Mouse (Mus musculus) heart, embryonic 12.5 days (tissue): ENCODE measurements at regions not wholly inside any gene's neighbourhood (a gene's known extent, or its start where the extent isn't known, plus 50 kb on each side); places are given as distances from the start of the nearest gene placed in this dataset.

Experiments
- ATAC-seq: fragments of 200-750 bp; cut with Nextera tagmentation; 2 replicates; pipeline ENCODE4 v1.8.0; 2017; ENCODE audit warnings: moderate TSS enrichment, moderate library complexity; ENCODE audit not compliant: insufficient number of reproducible peaks, low FRiP score
- H3K27ac ChIP-seq: fragments of 300-500 bp; sonication (generic); 2 replicates; pipeline ENCODE4 v1.5.1; 2016; ENCODE audit warnings: mild to moderate bottlenecking, moderate library complexity; ENCODE audit not compliant: poor library complexity, severe bottlenecking
- H3K27me3 ChIP-seq: fragments of 300-500 bp; sonication (generic); replicated peaks from 2 replicates; pipeline ENCODE4 v1.6.1; 2016; ENCODE audit warnings: mild to moderate bottlenecking, moderate library complexity
- H3K36me3 ChIP-seq: fragments of 300-500 bp; sonication (generic); 2 replicates; pipeline ENCODE4 v1.6.1; 2016; ENCODE audit warnings: mild to moderate bottlenecking, moderate library complexity
- H3K4me1 ChIP-seq: fragments of 300-500 bp; sonication (generic); replicated peaks from 2 replicates; pipeline ENCODE4 v1.6.1; 2016; ENCODE audit warnings: mild to moderate bottlenecking
- H3K4me2 ChIP-seq: fragments of 300-500 bp; sonication (generic); 2 replicates; pipeline ENCODE4 v1.6.1; 2016; ENCODE audit warnings: mild to moderate bottlenecking, moderate library complexity
- H3K4me3 ChIP-seq: fragments of 300-500 bp; sonication (generic); 2 replicates; pipeline ENCODE4 v1.5.1; 2016; ENCODE audit warnings: mild to moderate bottlenecking
- H3K9ac ChIP-seq: fragments of 300-500 bp; sonication (generic); 2 replicates; pipeline ENCODE4 v1.6.1; 2016; ENCODE audit warnings: mild to moderate bottlenecking, moderate library complexity
- H3K9me3 ChIP-seq: fragments of 300-500 bp; sonication (generic); replicated peaks from 2 replicates; pipeline ENCODE4 v1.6.1; 2016; ENCODE audit warnings: mild to moderate bottlenecking, moderate library complexity
- WGBS: fragments of 180-500 bp; shearing (Covaris S2); methylation state at CpG from one replicate; pipeline ENCODE4 v1.1.7; 2016; 5-methylcytosine and 5-hydroxymethylcytosine counted together

DNA sequence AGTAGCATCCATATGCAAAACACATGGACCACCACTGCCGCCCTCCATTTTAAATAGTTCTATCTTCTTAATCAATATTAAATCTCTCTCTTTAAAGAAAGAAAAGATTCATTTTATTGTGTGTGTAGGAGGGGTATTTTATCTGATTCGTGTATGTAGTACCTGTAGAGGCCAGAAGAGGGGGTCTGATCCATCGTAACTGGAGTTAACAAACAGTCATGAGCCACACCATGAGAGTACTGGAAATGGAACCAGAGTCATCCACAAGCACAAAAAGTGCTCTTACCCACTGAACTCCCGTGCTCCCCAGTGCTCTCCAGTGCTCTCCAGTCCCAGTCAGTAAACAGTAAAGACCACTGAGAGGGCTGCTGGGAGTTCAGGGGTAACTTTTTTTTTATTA, 374.4 kb downstream of the Nuf2 start:
- Histone ChIP-seq H3K4me3 (no peak overlapping the region), H3K9me3 (no peaks in the 10 kb centered on the region), H3K36me3 (no peaks in the 10 kb centered on the region), H3K27ac (no peak overlapping the region), H3K9ac (no peak overlapping the region), H3K4me2 (no peak overlapping the region), H3K4me1 (peaks cover 6% of the 10 kb centered on the region), H3K27me3 (no peaks in the 10 kb centered on the region)
- 80% methylated on average over 4 of the region's 4 CpGs for WGBS
- ATAC-seq: no peak

DNA sequence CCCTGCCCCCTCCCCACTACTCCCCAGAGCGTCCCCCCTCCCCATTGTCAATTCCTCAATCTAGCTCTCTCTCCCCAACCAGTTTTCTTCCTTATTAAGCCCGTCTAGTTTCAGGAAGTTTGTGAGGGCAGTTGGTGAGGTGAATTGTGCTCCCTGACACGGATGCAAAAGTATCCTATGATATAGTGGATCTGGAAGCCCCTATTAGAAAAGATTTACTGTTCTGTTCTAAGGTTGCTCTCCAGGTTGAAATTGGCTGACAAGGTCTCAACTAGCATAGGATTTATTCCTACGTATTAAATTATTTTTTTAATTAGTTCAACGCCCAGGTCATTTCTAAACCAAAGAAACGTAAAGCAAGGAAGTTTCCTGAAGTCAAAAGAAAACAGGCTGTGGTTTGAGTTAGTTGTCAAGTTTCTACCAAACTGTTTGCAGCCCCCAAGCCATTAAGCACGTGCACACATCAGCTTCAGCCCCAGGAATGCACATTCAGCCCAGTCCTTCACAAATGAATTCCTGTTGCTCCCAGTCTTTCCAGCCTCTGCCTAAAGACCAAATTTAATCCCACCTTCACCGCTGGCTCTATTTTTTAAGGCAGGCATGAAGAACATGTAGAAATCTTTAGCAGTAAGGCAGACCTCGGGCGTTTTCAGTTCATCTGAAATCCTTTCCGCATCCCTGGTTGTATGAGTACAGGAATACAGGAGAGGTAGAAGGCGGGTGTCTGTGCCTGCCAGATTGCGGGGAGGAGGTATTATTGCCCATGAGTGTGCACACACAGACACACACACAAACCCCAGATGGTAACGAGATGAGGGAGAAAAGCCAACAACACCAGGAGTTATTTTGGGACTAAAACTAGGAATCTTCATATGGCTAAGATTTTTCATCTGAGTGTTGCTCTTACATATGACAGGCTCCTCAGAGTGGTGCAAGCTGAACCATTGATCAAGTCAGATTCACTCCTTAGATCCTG, 375.5 kb downstream of the Nuf2 start:
- H3K27ac ChIP-seq: no peak overlapping the region
- peaks cover 4% of the 10 kb centered on the region for H3K4me1 ChIP-seq
- no peaks in the 10 kb centered on the region for H3K9me3 ChIP-seq
- no peaks in the 10 kb centered on the region for H3K27me3 ChIP-seq
- H3K4me3 ChIP-seq: no peak overlapping the region
- 70% methylated on average over 14 of the region's 14 CpGs for WGBS
- no peak overlapping the region for H3K4me2 ChIP-seq
- ATAC-seq: no peak
- H3K36me3 ChIP-seq: no peaks in the 10 kb centered on the region
- H3K9ac ChIP-seq: no peak overlapping the region

DNA sequence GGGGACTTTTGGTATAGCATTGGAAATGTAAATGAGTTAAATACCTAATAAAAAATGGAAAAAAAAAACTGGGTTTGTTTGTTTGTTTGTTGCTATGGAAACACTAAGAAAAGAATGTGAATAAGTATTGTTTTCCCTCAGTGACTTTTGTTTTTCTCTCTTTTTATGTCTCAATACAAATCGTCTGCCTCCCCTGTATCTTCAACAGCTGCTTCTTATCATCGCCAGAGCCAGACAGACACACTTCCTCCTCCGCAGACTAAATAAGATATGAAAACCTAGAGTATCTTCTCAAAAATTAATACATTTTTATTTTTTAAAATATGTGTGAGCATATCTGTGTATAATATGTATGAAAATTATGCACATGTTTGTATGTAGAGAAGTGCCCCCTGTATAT, 389.0 kb downstream of the Nuf2 start:
- Histone ChIP-seq H3K9me3 (no peaks in the 10 kb centered on the region), H3K9ac (no peak overlapping the region)

DNA sequence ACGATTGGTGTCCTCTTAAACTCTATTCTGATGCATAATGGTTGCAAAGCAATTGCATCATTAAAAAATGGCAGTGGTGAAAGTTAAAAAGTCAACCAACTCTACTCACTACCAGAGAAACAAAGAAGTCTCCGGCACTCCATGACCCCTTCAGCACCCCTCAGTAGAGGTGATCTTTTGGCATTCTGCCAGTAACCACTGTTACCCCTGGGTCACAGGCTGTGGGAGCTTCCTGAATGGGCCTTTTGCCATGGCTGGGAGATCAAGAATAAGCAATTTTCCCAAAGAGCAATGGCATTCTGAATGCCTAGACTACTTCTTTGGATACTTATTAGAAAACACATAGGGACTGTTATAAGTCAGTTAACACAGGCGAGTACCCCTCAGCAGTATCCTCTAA, 391.2 kb downstream of the Nuf2 start:
- Histone ChIP-seq H3K27ac (no peak overlapping the region), H3K9me3 (no peaks in the 10 kb centered on the region), H3K36me3 (no peaks in the 10 kb centered on the region), H3K4me1 (peaks cover 6% of the 10 kb centered on the region; the same call in 1 of the 2 replicates), H3K27me3 (no peaks in the 10 kb centered on the region), H3K9ac (no peak overlapping the region), H3K4me3 (no peak overlapping the region), H3K4me2 (no peak overlapping the region)
- ATAC-seq: no peak
- 74% methylated on average over 3 of the region's 3 CpGs for WGBS

More for the DNA sequence above, 389.0 kb downstream of the Nuf2 start:
- WGBS: 66% methylated on average over 3 of the region's 3 CpGs
- Histone ChIP-seq H3K27me3 (no peaks in the 10 kb centered on the region), H3K4me2 (no peak overlapping the region), H3K27ac (no peak overlapping the region), H3K4me1 (peaks cover 6% of the 10 kb centered on the region; the same call in 1 of the 2 replicates), H3K36me3 (no peaks in the 10 kb centered on the region), H3K4me3 (no peak overlapping the region)
- ATAC-seq: no peak

DNA sequence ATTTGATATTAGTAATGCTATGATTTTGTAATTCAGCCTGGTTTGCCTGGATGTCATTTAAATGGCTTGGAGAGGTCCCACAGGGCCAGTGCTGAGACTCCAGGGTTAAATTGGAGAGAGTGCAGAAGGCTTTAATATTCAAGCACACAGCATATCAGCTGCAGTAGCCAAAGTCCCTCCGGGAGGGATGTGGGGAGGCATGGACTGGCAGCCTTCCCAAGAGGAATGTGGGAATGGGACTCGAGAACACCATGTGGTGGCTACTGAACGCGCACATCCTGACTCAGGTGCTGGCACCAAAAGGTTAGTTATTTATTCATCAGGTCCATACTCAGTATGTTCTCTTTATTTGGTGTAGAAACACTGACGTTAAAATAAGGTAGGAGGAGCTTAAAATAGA, 391.8 kb downstream of the Nuf2 start:
- H3K36me3 ChIP-seq: no peaks in the 10 kb centered on the region
- H3K9me3 ChIP-seq: no peaks in the 10 kb centered on the region
- H3K4me3 ChIP-seq: no peak overlapping the region
- H3K4me2 ChIP-seq: no peak overlapping the region
- no peak for ATAC-seq
- no peak overlapping the region for H3K9ac ChIP-seq
- no peaks in the 10 kb centered on the region for H3K27me3 ChIP-seq
- H3K27ac ChIP-seq: no peak overlapping the region
- WGBS: 73% methylated on average over 5 of the region's 5 CpGs
- H3K4me1 ChIP-seq: peaks cover 6% of the 10 kb centered on the region; the same call in 1 of the 2 replicates

DNA sequence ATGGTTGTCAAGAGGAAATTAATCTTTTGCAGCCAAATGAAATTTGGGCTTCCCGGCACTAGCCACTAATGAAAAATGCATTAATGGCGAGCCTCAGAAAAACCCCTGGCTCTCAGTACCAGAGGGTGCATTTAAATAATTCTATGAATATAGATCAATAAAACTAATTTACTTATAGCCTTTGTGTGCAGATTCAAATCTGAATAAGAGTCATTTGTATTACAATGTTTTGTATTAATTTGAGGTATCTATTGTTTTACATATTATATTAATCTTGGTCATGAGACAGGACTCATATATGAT, 392.1 kb downstream of the Nuf2 start:
- ATAC-seq: no peak
- Histone ChIP-seq H3K9me3 (no peaks in the 10 kb centered on the region), H3K4me1 (peaks cover 6% of the 10 kb centered on the region; the same call in 1 of the 2 replicates), H3K4me3 (no peak overlapping the region), H3K4me2 (no peak overlapping the region), H3K36me3 (no peaks in the 10 kb centered on the region), H3K9ac (no peak overlapping the region), H3K27me3 (no peaks in the 10 kb centered on the region), H3K27ac (no peak overlapping the region)
- 78% methylated on average over 2 of the region's 2 CpGs for WGBS

DNA sequence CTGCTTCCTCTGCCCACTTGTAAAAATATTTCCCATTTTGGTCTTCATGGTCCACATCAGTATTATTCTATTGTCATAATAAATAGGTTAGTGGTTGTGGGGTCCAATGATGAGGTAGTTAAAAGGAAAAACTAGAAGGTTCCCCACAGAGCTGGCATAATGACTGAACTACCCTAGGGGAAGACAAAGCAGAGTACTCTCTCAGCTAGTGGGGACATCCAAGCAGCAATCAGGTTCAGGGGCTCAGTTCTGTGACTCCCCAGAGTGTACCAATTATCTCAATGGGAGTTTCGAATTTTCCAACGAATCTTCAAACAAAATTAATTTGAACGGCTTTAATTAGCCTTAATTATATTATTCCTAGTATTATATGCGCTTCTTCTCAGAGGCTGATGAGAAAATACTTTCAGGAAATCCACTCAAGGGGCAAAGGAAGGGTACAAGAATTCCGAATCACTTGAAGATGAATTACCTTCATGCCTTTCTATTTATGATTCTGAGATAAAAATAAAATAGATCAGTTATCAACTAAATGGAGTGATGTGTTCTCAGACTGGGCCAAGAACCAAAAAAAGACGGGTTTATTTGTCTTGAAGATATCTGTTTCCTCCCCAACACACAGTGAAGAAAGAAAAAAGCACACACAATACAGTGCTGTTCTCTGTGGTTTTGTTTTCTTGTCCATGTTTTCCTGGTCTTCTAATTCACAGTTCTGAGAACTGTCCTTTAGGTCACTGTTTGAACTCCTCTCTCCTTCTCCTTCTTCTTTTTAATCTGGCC, 392.7 kb downstream of the Nuf2 start:
- Histone ChIP-seq H3K36me3 (no peaks in the 10 kb centered on the region), H3K4me1 (peaks cover 6% of the 10 kb centered on the region; the same call in 1 of the 2 replicates), H3K4me3 (no peak overlapping the region), H3K4me2 (no peak overlapping the region), H3K27ac (no peak overlapping the region), H3K9me3 (no peaks in the 10 kb centered on the region), H3K9ac (no peak overlapping the region), H3K27me3 (no peaks in the 10 kb centered on the region)
- no peak for ATAC-seq
- WGBS: 64% methylated on average over 6 of the region's 6 CpGs

DNA sequence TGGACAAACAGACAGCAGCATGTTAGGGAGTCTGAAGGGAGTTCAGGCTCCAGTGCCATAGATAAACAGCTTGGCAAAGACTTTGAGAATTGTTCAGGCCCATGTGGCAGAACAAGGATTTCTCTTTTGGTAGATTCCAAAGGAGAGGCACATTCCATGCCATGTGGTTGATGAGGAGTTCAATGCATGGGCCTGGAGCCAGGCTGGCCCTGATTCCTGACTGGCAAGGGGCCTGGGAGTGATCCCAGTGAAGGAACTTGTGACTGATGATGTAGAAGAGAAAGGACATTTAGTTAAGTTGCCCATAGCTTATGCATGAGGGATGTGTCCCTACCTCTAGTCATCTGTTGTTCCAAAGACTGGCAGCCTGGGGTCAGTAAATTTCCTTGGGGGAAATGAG, 395.7 kb downstream of the Nuf2 start:
- no peak for ATAC-seq
- no peaks in the 10 kb centered on the region for H3K36me3 ChIP-seq
- H3K27ac ChIP-seq: no peak overlapping the region
- H3K9me3 ChIP-seq: no peaks in the 10 kb centered on the region
- H3K4me2 ChIP-seq: no peak overlapping the region
- peaks cover 6% of the 10 kb centered on the region; the same call in 1 of the 2 replicates for H3K4me1 ChIP-seq
- H3K9ac ChIP-seq: no peak overlapping the region
- no peak overlapping the region for H3K4me3 ChIP-seq
- no peaks in the 10 kb centered on the region for H3K27me3 ChIP-seq

DNA sequence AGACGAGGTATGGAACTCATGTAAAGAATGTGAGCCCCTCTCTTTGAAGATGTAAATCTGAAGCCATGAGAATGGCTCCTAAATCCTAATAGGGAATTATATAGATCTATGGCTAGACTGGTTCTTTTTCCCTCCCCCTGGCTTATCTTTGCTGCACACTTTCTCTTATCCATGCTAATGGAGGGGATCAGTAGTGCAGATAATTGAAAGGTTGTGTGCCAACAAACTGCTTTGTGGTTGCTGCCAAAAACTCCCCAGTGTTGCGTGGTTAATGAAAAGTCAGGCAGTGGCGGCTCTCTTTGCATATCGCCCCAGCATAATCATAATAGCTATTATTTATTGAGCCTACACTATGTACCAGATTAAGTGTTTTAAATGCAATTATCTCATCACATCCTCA, 427.6 kb downstream of the Nuf2 start:
- ATAC-seq: no peak
- H3K9me3 ChIP-seq: no peaks in the 10 kb centered on the region

DNA sequence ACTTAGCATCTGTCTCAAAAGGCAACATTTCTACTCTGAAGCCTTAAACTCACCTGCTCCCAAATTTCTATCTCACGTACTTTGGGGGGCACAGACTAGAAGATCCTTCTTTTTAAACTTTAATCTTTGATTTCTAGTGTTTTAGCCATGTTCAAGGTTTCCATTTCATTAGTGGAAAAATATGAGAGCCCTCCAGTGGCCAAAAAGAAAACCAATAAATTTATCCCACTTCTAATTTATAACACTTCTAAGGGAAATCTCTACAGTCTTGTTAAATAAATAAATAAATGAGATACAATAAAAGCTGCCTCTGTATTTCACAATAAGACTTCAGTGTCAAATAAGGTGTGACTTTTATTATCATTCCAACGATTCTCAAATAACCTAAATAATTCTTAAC, 428.2 kb downstream of the Nuf2 start:
- no peaks in the 10 kb centered on the region for H3K4me1 ChIP-seq
- no peaks in the 10 kb centered on the region for H3K27me3 ChIP-seq
- H3K9ac ChIP-seq: no peak overlapping the region
- H3K36me3 ChIP-seq: no peaks in the 10 kb centered on the region
- no peak for ATAC-seq
- H3K4me2 ChIP-seq: no peak overlapping the region
- 72% methylated on average over 2 of the region's 2 CpGs for WGBS
- no peak overlapping the region for H3K27ac ChIP-seq
- no peak overlapping the region for H3K4me3 ChIP-seq
- no peaks in the 10 kb centered on the region for H3K9me3 ChIP-seq

More for the DNA sequence above, 427.6 kb downstream of the Nuf2 start:
- Histone ChIP-seq H3K4me1 (no peaks in the 10 kb centered on the region), H3K4me2 (no peak overlapping the region), H3K36me3 (no peaks in the 10 kb centered on the region), H3K27me3 (no peaks in the 10 kb centered on the region), H3K9ac (no peak overlapping the region), H3K27ac (no peak overlapping the region), H3K4me3 (no peak overlapping the region)
- 60% methylated on average over 4 of the region's 4 CpGs for WGBS

DNA sequence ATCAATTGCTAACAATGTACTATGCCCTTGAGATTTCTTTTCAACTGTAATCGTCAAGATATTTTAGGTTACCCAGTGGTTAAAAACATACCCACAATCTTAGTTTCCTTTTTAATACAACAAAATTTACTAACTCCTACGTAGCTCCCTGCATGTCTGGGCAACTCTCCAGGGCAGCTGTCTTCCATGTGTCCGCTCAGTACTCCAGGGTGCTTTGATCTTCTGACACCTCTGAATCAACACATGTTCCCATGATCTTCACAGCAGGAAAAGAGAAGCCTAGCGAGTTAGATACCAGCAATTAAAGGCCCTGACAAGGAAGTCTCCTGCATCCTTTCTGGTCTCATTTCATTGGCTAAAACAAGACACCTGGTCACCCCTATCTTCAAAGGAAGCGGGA, 432.0 kb downstream of the Nuf2 start:
- no peak overlapping the region for H3K4me3 ChIP-seq
- H3K9ac ChIP-seq: no peak overlapping the region
- no peak overlapping the region for H3K27ac ChIP-seq
- H3K4me1 ChIP-seq: peaks cover 13% of the 10 kb centered on the region
- H3K36me3 ChIP-seq: no peaks in the 10 kb centered on the region
- ATAC-seq: no peak; the same call in 1 of the 2 replicates
- H3K9me3 ChIP-seq: no peaks in the 10 kb centered on the region
- 42% methylated on average over 5 of the region's 5 CpGs for WGBS
- no peaks in the 10 kb centered on the region for H3K27me3 ChIP-seq
- H3K4me2 ChIP-seq: no peak overlapping the region
